Mouse (Mus musculus) erythroid progenitor cell, adult 5-6 weeks (primary cell): ENCODE measurements around the gene Lrig1. TPM values are rescaled to one million over a fixed set of nuclear protein-coding genes. Genes with fewer than 3 reads are reported as not detected.

Experiments
- total RNA-seq, 2 experiments: library from RNA; stranded (forward) in 1 of 2; stranded (reverse) in 1 of 2; fragments of 150-400 nt in 1 of 2; fragments of 186-747, 209-891 nt in 1 of 2; gene quantifications; 2 replicates each; pipeline versions ENCODE4 v1.2.3 to v1.2.4; 2015 to 2017; ENCODE audit warnings: low replicate concordance in 2 of 2

Gene Lrig1
- total RNA-seq, 2 experiments from 2014 or later, result 5.7 to 11.7 TPM

Other genes with a start within 250 kb of the Lrig1 start
- gene Slc25a26, start 199.8 kb downstream of the Lrig1 start, total RNA-seq (2015; ENCODE audit: low replicate concordance), result 1.7 TPM in 1 of 2 replicates, not detected in the other
- gene Slc25a26, start 199.8 kb downstream of the Lrig1 start, total RNA-seq (2017; ENCODE audit: low replicate concordance), result 1.2 TPM in 1 of 2 replicates, not detected in the other